ENCODE assay signal across 18 mouse cellular contexts in genomic region chr12:8047789-8048309, GRCm38 (mm10).
"Had no signal": no experiment of that assay in that cellular context is flagged by ENCODE, and none has a peak within 500 bp of the region (broad histone marks: within the 10 kb centered on the region; RNA-seq: fewer than 3 reads in every experiment).

No protein-coding gene starts in this region.

- DNase-seq: liver, embryonic 13.5 days; liver, postnatal 0 days; lung, adult 2 months; right cerebral cortex, postnatal 14 days; thymus, adult 2 months; thymus, postnatal 25 days; thymus, postnatal 4 days had no signal

- H3K4me3 ChIP-seq: liver, embryonic 13.5 days; liver, embryonic 15.5 days; megakaryocyte, embryonic 14.5 days; midbrain, embryonic 13.5 days; midbrain, embryonic 15.5 days; neural tube, embryonic 13.5 days; neural tube, embryonic 15.5 days; stomach, embryonic 15.5 days had no signal

- H3K27me3 ChIP-seq: liver, embryonic 13.5 days; liver, embryonic 15.5 days; midbrain, embryonic 13.5 days; midbrain, embryonic 15.5 days; neural tube, embryonic 13.5 days; neural tube, embryonic 15.5 days; stomach, embryonic 15.5 days had no signal

- H3K9ac ChIP-seq: liver, embryonic 13.5 days; liver, embryonic 15.5 days; liver, postnatal 0 days; midbrain, embryonic 13.5 days; midbrain, embryonic 15.5 days; neural tube, embryonic 13.5 days; neural tube, embryonic 15.5 days; stomach, embryonic 15.5 days had no signal

- H3K4me2 ChIP-seq: liver, embryonic 13.5 days; liver, embryonic 15.5 days; midbrain, embryonic 11.5 days; midbrain, embryonic 13.5 days; midbrain, embryonic 15.5 days; neural tube, embryonic 13.5 days; neural tube, embryonic 15.5 days; stomach, embryonic 15.5 days had no signal

- H3K9me3 ChIP-seq: liver, embryonic 13.5 days; liver, embryonic 15.5 days; megakaryocyte, embryonic 14.5 days; midbrain, embryonic 13.5 days; midbrain, embryonic 15.5 days; neural tube, embryonic 13.5 days; neural tube, embryonic 15.5 days; stomach, embryonic 15.5 days had no signal

- H3K4me1 ChIP-seq: liver, embryonic 13.5 days; liver, embryonic 15.5 days; midbrain, embryonic 13.5 days; midbrain, embryonic 15.5 days; neural tube, embryonic 13.5 days; neural tube, embryonic 15.5 days; stomach, embryonic 15.5 days had no signal

- ATAC-seq: lung, postnatal 0 days; midbrain, embryonic 13.5 days; midbrain, embryonic 15.5 days had no signal

- H3K36me3 ChIP-seq: liver, embryonic 13.5 days; liver, embryonic 15.5 days; midbrain, embryonic 13.5 days; midbrain, embryonic 15.5 days; neural tube, embryonic 13.5 days; neural tube, embryonic 15.5 days; stomach, embryonic 15.5 days had no signal

- H3K27ac ChIP-seq: liver, embryonic 13.5 days; liver, embryonic 15.5 days; macrophage; midbrain, embryonic 13.5 days; midbrain, embryonic 15.5 days; neural tube, embryonic 13.5 days; neural tube, embryonic 15.5 days; stomach, embryonic 15.5 days; stomach, postnatal 0 days had no signal
